Mouse (Mus musculus): ENCODE measurements around the gene Ago4. TPM values are rescaled to one million over a fixed set of nuclear protein-coding genes. Genes with fewer than 3 reads are reported as not detected.

Ago4 gene
- 1.6 and 1.7 TPM in 2 replicates for polyA plus RNA-seq (2015; fragmentation: Nextera tagmentation; extraction: Ambion mirVana)

GRCm38 (mm10) chr4:126532827-126533728, at the start of gene Ago4:
Gene Ago4, minus strand, starts transcription at chr4:126533472.
- Histone ChIP-seq H3K36me3 (ENCODE audit: control insufficient read depth, insufficient read depth, low read length) (no peaks in the 10 kb centered on the region), H3K4me2 (replicated peaks; ENCODE audit: low read depth) (peak within 1 kb of the TSS; percentile 93), H3K27ac (replicated peaks) (peak within 1 kb of the TSS; percentile 67), H3K4me1 (replicated peaks; ENCODE audit: control insufficient read depth, insufficient read depth) (0 out of 2 replicates have a peak, but pooled peaks cover 3% of the 10 kb centered on the region), H3K4me3 (ENCODE audit: low read depth, low read length) (peak within 1 kb of the TSS; percentile 93), H3K27me3 (ENCODE audit: control insufficient read depth, insufficient read depth, low read length) (no peaks in the 10 kb centered on the region), H3K9me3 (ENCODE audit: control insufficient read depth, low read length) (no peaks in the 10 kb centered on the region), H3K9ac (ENCODE audit: low read length) (peak within 1 kb of the TSS; percentile 88)
- under 1% methylated on average over 65 of the region's 120 CpGs for WGBS
- TF ChIP-seq EP300 (optimal IDR thresholded peaks at IDR 0.05): no peak
- ATAC-seq (ENCODE audit: low FRiP score, low TSS enrichment) (peak; percentile 84), DNase-seq (ENCODE audit: low spot score) (peak; percentile 73)

- Histone ChIP-seq H3K36me3 (ENCODE audit: control insufficient read depth, insufficient read depth, low read length) (peaks cover 4% of the 10 kb centered on the region), H3K4me2 (replicated peaks; ENCODE audit: low read depth) (no peak overlapping the region), H3K27ac (replicated peaks) (no peak overlapping the region), H3K4me3 (ENCODE audit: low read depth, low read length) (no peak overlapping the region), H3K9ac (ENCODE audit: low read length) (no peak overlapping the region), H3K4me1 (replicated peaks; ENCODE audit: control insufficient read depth, insufficient read depth) (no peaks in the 10 kb centered on the region), H3K27me3 (ENCODE audit: control insufficient read depth, insufficient read depth, low read length) (no peaks in the 10 kb centered on the region), H3K9me3 (ENCODE audit: control insufficient read depth, low read length) (no peaks in the 10 kb centered on the region)
- DNase-seq (ENCODE audit: low spot score) (no peak), ATAC-seq (ENCODE audit: low FRiP score, low TSS enrichment) (no peak)
- WGBS: 81% methylated on average over 2 of the region's 2 CpGs
- TF ChIP-seq CTCF (IDR thresholded peaks at IDR 0.05; ENCODE audit: low read depth) (no peak), EP300 (optimal IDR thresholded peaks at IDR 0.05) (no peak)
These were observed 45.8 kb upstream of the Ago4 start for GRCm38 (mm10) chr4:126579077-126579476.

- no peak for ATAC-seq (ENCODE audit: low FRiP score, low TSS enrichment)
- peaks cover 4% of the 10 kb centered on the region for H3K36me3 ChIP-seq (ENCODE audit: control insufficient read depth, insufficient read depth, low read length)
- H3K9ac ChIP-seq (ENCODE audit: low read length): no peak overlapping the region
- H3K9me3 ChIP-seq (ENCODE audit: control insufficient read depth, low read length): no peaks in the 10 kb centered on the region
- no peak for TF ChIP-seq CTCF (IDR thresholded peaks at IDR 0.05; ENCODE audit: low read depth)
- no peak for TF ChIP-seq EP300 (optimal IDR thresholded peaks at IDR 0.05)
- H3K4me1 ChIP-seq (replicated peaks; ENCODE audit: control insufficient read depth, insufficient read depth): no peaks in the 10 kb centered on the region
- no peak overlapping the region for H3K4me2 ChIP-seq (replicated peaks; ENCODE audit: low read depth)
- H3K4me3 ChIP-seq (ENCODE audit: low read depth, low read length): no peak overlapping the region
- WGBS: 78% methylated on average over 3 of the region's 3 CpGs
- H3K27ac ChIP-seq (replicated peaks): no peak overlapping the region
- no peaks in the 10 kb centered on the region for H3K27me3 ChIP-seq (ENCODE audit: control insufficient read depth, insufficient read depth, low read length)
- no peak for DNase-seq (ENCODE audit: low spot score)
These were observed 44.6 kb upstream of the Ago4 start for GRCm38 (mm10) chr4:126577920-126578319.

GRCm38 (mm10) chr4:126576281-126576680, 43.0 kb upstream of the Ago4 start:
- Histone ChIP-seq H3K27ac (replicated peaks) (no peak overlapping the region), H3K9me3 (ENCODE audit: control insufficient read depth, low read length) (no peaks in the 10 kb centered on the region), H3K4me3 (ENCODE audit: low read depth, low read length) (no peak overlapping the region), H3K27me3 (ENCODE audit: control insufficient read depth, insufficient read depth, low read length) (no peaks in the 10 kb centered on the region), H3K36me3 (ENCODE audit: control insufficient read depth, insufficient read depth, low read length) (peaks cover 4% of the 10 kb centered on the region), H3K9ac (ENCODE audit: low read length) (no peak overlapping the region), H3K4me1 (replicated peaks; ENCODE audit: control insufficient read depth, insufficient read depth) (no peaks in the 10 kb centered on the region), H3K4me2 (replicated peaks; ENCODE audit: low read depth) (no peak overlapping the region)
- ATAC-seq (ENCODE audit: low FRiP score, low TSS enrichment): no peak
- 87% methylated on average over 5 of the region's 5 CpGs for WGBS
- no peak for DNase-seq (ENCODE audit: low spot score)
- TF ChIP-seq CTCF (IDR thresholded peaks at IDR 0.05; ENCODE audit: low read depth): no peak
- TF ChIP-seq EP300 (optimal IDR thresholded peaks at IDR 0.05): no peak

- whole genome bisulfite sequencing: 88% methylated on average over 3 of the region's 3 CpGs
These were observed 36.5 kb upstream of the Ago4 start for GRCm38 (mm10) chr4:126569783-126570182.

GRCm38 (mm10) chr4:126567243-126567642, 34.0 kb upstream of the Ago4 start:
- 95% methylated on average over 4 of the region's 4 CpGs for WGBS
- H3K9me3 ChIP-seq (ENCODE audit: control insufficient read depth, low read length): no peaks in the 10 kb centered on the region
- DNase-seq (ENCODE audit: low spot score) (no peak), ATAC-seq (ENCODE audit: low FRiP score, low TSS enrichment) (no peak)
- H3K4me1 ChIP-seq (replicated peaks; ENCODE audit: control insufficient read depth, insufficient read depth): no peaks in the 10 kb centered on the region
- no peak overlapping the region for H3K4me3 ChIP-seq (ENCODE audit: low read depth, low read length)
- H3K36me3 ChIP-seq (ENCODE audit: control insufficient read depth, insufficient read depth, low read length): peaks cover 6% of the 10 kb centered on the region; the same call in 1 of the 2 replicates
- H3K4me2 ChIP-seq (replicated peaks; ENCODE audit: low read depth): no peak overlapping the region
- no peak for TF ChIP-seq EP300 (optimal IDR thresholded peaks at IDR 0.05)
- no peak for TF ChIP-seq CTCF (IDR thresholded peaks at IDR 0.05; ENCODE audit: low read depth)
- H3K27me3 ChIP-seq (ENCODE audit: control insufficient read depth, insufficient read depth, low read length): no peaks in the 10 kb centered on the region
- H3K27ac ChIP-seq (replicated peaks): no peak overlapping the region
- H3K9ac ChIP-seq (ENCODE audit: low read length): no peak overlapping the region

More at GRCm38 (mm10) chr4:126569783-126570182, 36.5 kb upstream of the Ago4 start:
- H3K9ac ChIP-seq (ENCODE audit: low read length): no peak overlapping the region
- no peak for TF ChIP-seq EP300 (optimal IDR thresholded peaks at IDR 0.05)
- no peak for TF ChIP-seq CTCF (IDR thresholded peaks at IDR 0.05; ENCODE audit: low read depth)
- no peaks in the 10 kb centered on the region for H3K27me3 ChIP-seq (ENCODE audit: control insufficient read depth, insufficient read depth, low read length)
- H3K4me3 ChIP-seq (ENCODE audit: low read depth, low read length): no peak overlapping the region
- H3K27ac ChIP-seq (replicated peaks): no peak overlapping the region
- H3K9me3 ChIP-seq (ENCODE audit: control insufficient read depth, low read length): no peaks in the 10 kb centered on the region
- DNase-seq (ENCODE audit: low spot score) (no peak), ATAC-seq (ENCODE audit: low FRiP score, low TSS enrichment) (no peak)
- H3K4me2 ChIP-seq (replicated peaks; ENCODE audit: low read depth): no peak overlapping the region
- H3K4me1 ChIP-seq (replicated peaks; ENCODE audit: control insufficient read depth, insufficient read depth): no peaks in the 10 kb centered on the region
- H3K36me3 ChIP-seq (ENCODE audit: control insufficient read depth, insufficient read depth, low read length): peaks cover 6% of the 10 kb centered on the region; the same call in 1 of the 2 replicates

Measured in stomach, postnatal 0 days (tissue).